Mouse (Mus musculus) intestine, embryonic 14.5 days (tissue): Measurements from ENCODE around the gene Olfr810. TPM values are rescaled to one million over a fixed set of nuclear protein-coding genes. Genes with fewer than 3 reads are reported as not detected.

ENCODE experiments used
- ATAC-seq: fragments of 200-750 bp; cut with Nextera tagmentation; replicated peaks from 2 replicates; pipeline ENCODE4 v1.8.0; 2017; ENCODE audit warnings: low read depth, moderate number of reproducible peaks, moderate TSS enrichment, moderate library complexity; ENCODE audit not compliant: low FRiP score, low TSS enrichment
- DNase-seq: peaks from one replicate; pipeline ENCODE4 v3.0.0-alpha.2; 2018; ENCODE audit warnings: low spot score
- H3K27ac ChIP-seq: fragments of 300-500 bp; sonication (generic); 2 replicates; pipeline ENCODE4 v1.5.1; 2014; ENCODE audit warnings: low read depth, mild to moderate bottlenecking, control low read depth
- H3K27me3 ChIP-seq: fragments of 300-500 bp; sonication (generic); replicated peaks from 2 replicates; pipeline ENCODE4 v1.6.1; 2014; ENCODE audit warnings: low read length, control low read depth; ENCODE audit not compliant: control insufficient read depth, insufficient read depth
- H3K36me3 ChIP-seq: fragments of 300-500 bp; sonication (generic); 2 replicates; pipeline ENCODE4 v1.6.1; 2014; ENCODE audit warnings: low read length, control low read depth; ENCODE audit not compliant: control insufficient read depth, insufficient read depth
- H3K4me1 ChIP-seq: fragments of 300-500 bp; sonication (generic); replicated peaks from 2 replicates; pipeline ENCODE4 v1.6.1; 2014; ENCODE audit warnings: low read length, control low read depth, mixed read lengths; ENCODE audit not compliant: control insufficient read depth, insufficient read depth
- H3K4me2 ChIP-seq: fragments of 300-500 bp; sonication (generic); 2 replicates; pipeline ENCODE4 v1.6.1; 2014; ENCODE audit warnings: low read length
- H3K4me3 ChIP-seq: fragments of 300-500 bp; sonication (generic); 2 replicates; pipeline ENCODE4 v1.5.1; 2014; ENCODE audit warnings: low read depth, low read length, control low read depth, mixed read lengths
- H3K9ac ChIP-seq: fragments of 300-500 bp; sonication (generic); 2 replicates; pipeline ENCODE4 v1.6.1; 2014; ENCODE audit warnings: mild to moderate bottlenecking, low read length
- H3K9me3 ChIP-seq: fragments of 300-500 bp; sonication (generic); 2 replicates; pipeline ENCODE4 v1.6.1; 2016; ENCODE audit warnings: low read length, control low read depth; ENCODE audit not compliant: control insufficient read depth
- WGBS: fragments of 180-500 bp; shearing (Covaris S2); extraction: QIAGEN DNeasy Blood & Tissue Kit; methylation state at CpG from one replicate; pipeline ENCODE4 v1.1.7; 2014; 5-methylcytosine and 5-hydroxymethylcytosine counted together
- polyA plus RNA-seq: library from polyadenylated mRNA; unstranded; fragments of >200 nt; fragmentation: Nextera tagmentation; extraction: Ambion mirVana; gene quantifications from 2 replicates; pipeline ENCODE4 v1.2.1, GENCODE M21; 2014

The Olfr810 gene
- polyA plus RNA-seq, result not detected in 2 replicates

DNA sequence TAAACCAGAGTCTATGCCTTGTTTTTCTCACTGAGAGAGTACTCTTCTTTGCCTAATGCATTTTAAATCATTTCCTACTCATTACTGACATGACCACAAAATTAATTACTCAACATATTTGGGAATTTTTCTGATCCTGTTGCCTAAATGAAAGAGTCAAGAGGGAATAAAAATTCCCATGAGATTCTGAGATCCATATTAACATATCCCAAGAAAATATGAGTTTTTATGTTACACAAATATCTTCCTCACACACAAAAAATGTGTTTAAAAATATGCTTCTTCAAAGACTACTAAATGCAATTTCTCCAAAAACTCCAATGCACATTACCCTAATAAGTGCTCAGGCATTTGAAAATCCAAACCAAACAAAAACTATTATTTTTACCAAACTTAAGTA, at the start of gene Olfr810:
TSS of gene Olfr810 (minus strand) at position 101 of the 400 bp plus-strand sequence.
- Histone ChIP-seq H3K9ac (no peak within 1 kb of the TSS), H3K27me3 (no peaks in the 10 kb centered on the region), H3K4me3 (no peak within 1 kb of the TSS), H3K27ac (no peak within 1 kb of the TSS), H3K4me2 (no peak within 1 kb of the TSS), H3K4me1 (no peaks in the 10 kb centered on the region), H3K9me3 (no peaks in the 10 kb centered on the region), H3K36me3 (no peaks in the 10 kb centered on the region)
- DNase-seq (no peak), ATAC-seq (no peak)

DNA sequence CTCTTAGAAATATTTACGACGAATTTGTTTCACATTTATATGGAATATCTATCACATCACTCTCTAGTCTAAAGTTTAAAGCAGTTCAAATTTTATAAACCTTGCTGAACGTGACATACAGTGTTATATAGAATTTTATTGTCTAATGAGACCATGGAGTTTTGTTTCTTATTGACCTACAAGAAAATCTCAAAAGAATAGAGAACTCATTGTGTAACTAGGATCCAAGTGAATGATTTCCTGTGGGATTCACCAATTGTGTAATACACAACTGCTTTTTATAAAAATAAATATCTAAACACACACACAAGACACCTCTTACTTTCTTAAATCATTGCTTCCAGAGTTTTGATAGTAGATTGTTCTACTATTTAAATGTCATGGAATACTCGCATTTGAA, 9.6 kb upstream of the Olfr810 start, which contains the start of gene Olfr811:
TSS of gene Olfr811 (minus strand) at position 101 of the 400 bp plus-strand sequence.
- Histone ChIP-seq H3K27me3 (no peaks in the 10 kb centered on the region), H3K27ac (no peak within 1 kb of the TSS), H3K36me3 (no peaks in the 10 kb centered on the region), H3K4me3 (no peak within 1 kb of the TSS), H3K4me1 (no peaks in the 10 kb centered on the region), H3K9me3 (no peaks in the 10 kb centered on the region), H3K4me2 (no peak within 1 kb of the TSS), H3K9ac (no peak within 1 kb of the TSS)
- WGBS, result 80% methylated on average over 4 of the region's 4 CpGs
- no peak for DNase-seq
- no peak for ATAC-seq

DNA sequence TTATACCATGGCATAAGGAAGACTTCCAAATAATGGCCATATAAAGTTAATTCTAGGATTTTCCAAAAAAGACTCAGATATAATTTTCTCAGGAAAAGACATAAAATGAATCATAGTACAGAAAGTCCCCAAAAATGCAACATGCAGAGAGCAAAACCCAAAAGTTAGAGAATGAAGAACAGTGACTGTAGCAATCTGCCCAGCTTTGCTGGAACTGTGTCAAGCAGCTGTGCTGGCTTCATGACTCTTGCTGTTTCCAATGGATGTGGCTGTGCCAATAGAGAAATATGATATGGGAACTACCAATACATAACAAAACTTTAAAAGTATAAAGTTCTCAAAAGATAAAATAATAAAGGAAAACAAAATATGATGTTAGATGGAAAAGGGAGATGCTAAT, 16.6 kb downstream of the Olfr810 start:
- Histone ChIP-seq H3K4me2 (no peak overlapping the region), H3K4me3 (no peak overlapping the region), H3K4me1 (no peaks in the 10 kb centered on the region), H3K27me3 (no peaks in the 10 kb centered on the region), H3K9me3 (no peaks in the 10 kb centered on the region), H3K27ac (no peak overlapping the region), H3K36me3 (no peaks in the 10 kb centered on the region), H3K9ac (no peak overlapping the region)
- ATAC-seq (no peak), DNase-seq (no peak)

DNA sequence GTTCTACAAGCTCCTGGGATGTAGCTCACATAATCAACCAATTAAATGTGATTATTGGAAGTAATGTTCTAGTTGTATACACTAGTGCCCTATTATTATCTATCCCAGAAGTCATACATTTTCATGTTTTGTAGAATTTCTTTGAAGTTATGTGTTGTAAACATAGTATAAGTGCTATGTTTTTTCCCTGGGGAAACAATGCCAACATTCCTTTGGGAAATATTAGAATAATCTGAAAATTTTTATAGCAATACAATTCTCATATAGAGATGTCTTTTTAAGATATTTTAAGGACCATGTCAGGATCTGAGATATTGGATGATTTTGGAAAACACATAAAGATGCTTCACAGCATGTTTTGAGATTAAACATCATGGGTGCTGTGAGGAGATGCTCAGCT, 20.4 kb downstream of the Olfr810 start, which contains the start of gene Olfr809:
TSS of gene Olfr809 (plus strand) at position 301 of the 400 bp plus-strand sequence.
- Histone ChIP-seq H3K27ac (no peak within 1 kb of the TSS), H3K9ac (no peak within 1 kb of the TSS), H3K4me1 (no peaks in the 10 kb centered on the region), H3K9me3 (no peaks in the 10 kb centered on the region), H3K36me3 (no peaks in the 10 kb centered on the region), H3K27me3 (no peaks in the 10 kb centered on the region), H3K4me3 (no peak within 1 kb of the TSS), H3K4me2 (no peak within 1 kb of the TSS)
- DNase-seq, result no peak
- no peak for ATAC-seq

DNA sequence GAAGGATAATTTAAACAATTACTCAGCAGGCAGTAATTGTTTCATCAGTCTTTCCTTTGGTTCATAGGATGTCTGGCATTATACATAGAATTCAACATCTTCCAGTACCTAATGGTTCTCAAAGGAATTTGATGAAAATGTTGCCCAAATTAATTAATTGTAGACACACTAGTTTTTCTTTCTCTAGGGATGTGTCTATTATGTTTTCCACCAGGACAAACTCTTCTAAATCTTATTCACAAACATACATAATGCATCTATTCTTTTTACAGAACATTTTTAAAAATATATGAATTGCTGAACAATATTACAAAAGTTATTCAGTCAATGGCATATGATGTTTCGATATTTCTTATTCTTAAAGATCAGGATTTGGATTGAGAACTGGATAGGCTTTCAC, 29.5 kb downstream of the Olfr810 start, which contains the start of gene Olfr808:
TSS of gene Olfr808 (plus strand) at position 301 of the 400 bp plus-strand sequence.
- Histone ChIP-seq H3K9me3 (no peaks in the 10 kb centered on the region), H3K27ac (no peak within 1 kb of the TSS), H3K27me3 (no peaks in the 10 kb centered on the region), H3K9ac (no peak within 1 kb of the TSS), H3K4me2 (no peak within 1 kb of the TSS), H3K4me3 (no peak within 1 kb of the TSS), H3K4me1 (no peaks in the 10 kb centered on the region), H3K36me3 (no peaks in the 10 kb centered on the region)
- DNase-seq, result no peak
- 90% methylated on average over 1 of the region's 1 CpGs for WGBS
- ATAC-seq, result no peak

DNA sequence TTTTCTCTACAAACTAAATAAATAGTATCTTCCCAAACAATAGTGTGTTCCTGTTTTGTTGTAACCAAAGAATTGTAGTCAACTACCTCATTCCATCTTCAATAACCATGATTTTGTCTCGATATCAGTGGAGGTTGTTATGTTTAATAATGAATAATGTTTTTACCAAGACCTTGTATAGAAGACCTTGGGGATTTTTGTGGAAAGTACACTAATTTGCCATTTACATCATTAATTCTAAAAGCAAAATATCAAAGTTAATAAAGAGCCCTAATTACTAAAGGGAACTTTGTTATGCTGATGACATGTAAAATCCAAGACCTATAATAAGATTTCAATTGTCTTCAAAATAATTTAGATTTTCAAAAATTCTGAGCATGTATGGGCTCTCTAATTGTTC, 37.0 kb downstream of the Olfr810 start, which contains the start of gene Olfr807:
TSS of gene Olfr807 (minus strand) at position 101 of the 400 bp plus-strand sequence.
- H3K9me3 ChIP-seq, result no peaks in the 10 kb centered on the region
- 79% methylated on average over 1 of the region's 1 CpGs for WGBS
- no peaks in the 10 kb centered on the region for H3K4me1 ChIP-seq
- H3K27me3 ChIP-seq, result no peaks in the 10 kb centered on the region
- no peak within 1 kb of the TSS for H3K4me3 ChIP-seq
- H3K36me3 ChIP-seq, result no peaks in the 10 kb centered on the region
- no peak within 1 kb of the TSS for H3K27ac ChIP-seq
- no peak for DNase-seq
- ATAC-seq, result no peak
- H3K9ac ChIP-seq, result no peak within 1 kb of the TSS
- no peak within 1 kb of the TSS for H3K4me2 ChIP-seq

DNA sequence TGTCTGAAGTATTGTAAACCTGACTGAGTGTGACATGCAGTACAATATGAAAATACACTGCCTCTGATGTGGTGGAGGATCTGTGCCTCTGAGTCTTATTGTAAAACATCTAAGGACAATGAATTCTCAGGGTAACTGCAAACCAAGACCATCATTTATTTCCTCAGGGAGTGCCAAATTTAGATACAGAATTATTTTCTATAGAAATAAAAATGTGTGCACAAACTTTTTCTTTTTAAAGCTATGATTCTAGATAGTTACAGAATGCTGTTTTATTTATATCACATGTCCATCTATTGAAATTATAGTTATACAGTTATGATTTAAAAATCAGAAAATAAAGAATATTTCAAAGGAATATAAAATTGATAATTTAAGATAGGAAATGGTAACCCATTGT, 52.9 kb downstream of the Olfr810 start, which contains the start of gene Olfr806:
TSS of gene Olfr806 (minus strand) at position 101 of the 400 bp plus-strand sequence.
- ATAC-seq (no peak), DNase-seq (no peak)
- Histone ChIP-seq H3K9me3 (no peaks in the 10 kb centered on the region), H3K27ac (no peak within 1 kb of the TSS), H3K4me3 (no peak within 1 kb of the TSS), H3K27me3 (no peaks in the 10 kb centered on the region), H3K9ac (no peak within 1 kb of the TSS), H3K4me2 (no peak within 1 kb of the TSS), H3K36me3 (no peaks in the 10 kb centered on the region), H3K4me1 (no peaks in the 10 kb centered on the region)

Other genes starting within 250 kb of the Olfr810 start
- not detected in 2 replicates for gene Olfr794, start 227.3 kb downstream of the Olfr810 start, polyA plus RNA-seq
- not detected in 2 replicates for gene Olfr796, start 182.3 kb downstream of the Olfr810 start, polyA plus RNA-seq
- not detected in 2 replicates for gene Olfr798, start 167.0 kb downstream of the Olfr810 start, polyA plus RNA-seq
- not detected in 2 replicates for gene Olfr799, start 157.4 kb downstream of the Olfr810 start, polyA plus RNA-seq
- not detected in 2 replicates for gene Olfr800, start 137.2 kb downstream of the Olfr810 start, polyA plus RNA-seq
- gene Olfr801, start 121.1 kb downstream of the Olfr810 start, polyA plus RNA-seq, result not detected in 2 replicates
- not detected in 2 replicates for gene Olfr802, start 106.7 kb downstream of the Olfr810 start, polyA plus RNA-seq
- gene Olfr803, start 100.6 kb downstream of the Olfr810 start, polyA plus RNA-seq, result not detected in 2 replicates
- not detected in 2 replicates for gene Olfr804, start 91.7 kb downstream of the Olfr810 start, polyA plus RNA-seq
- not detected in 2 replicates for gene Olfr805, start 65.5 kb downstream of the Olfr810 start, polyA plus RNA-seq
- gene Olfr806, start 53.0 kb downstream of the Olfr810 start, polyA plus RNA-seq, result not detected in 2 replicates
- gene Olfr807, start 37.1 kb downstream of the Olfr810 start, polyA plus RNA-seq, result not detected in 2 replicates
- gene Olfr808, start 29.4 kb downstream of the Olfr810 start, polyA plus RNA-seq, result not detected in 2 replicates
- gene Olfr809, start 20.3 kb downstream of the Olfr810 start, polyA plus RNA-seq, result not detected in 2 replicates
- gene Olfr811, start 9.5 kb upstream of the Olfr810 start, polyA plus RNA-seq, result not detected in 2 replicates
- not detected in 2 replicates for gene Olfr812, start 51.2 kb upstream of the Olfr810 start, polyA plus RNA-seq
- not detected in 2 replicates for gene Olfr813, start 60.5 kb upstream of the Olfr810 start, polyA plus RNA-seq
- gene Olfr814, start 84.9 kb upstream of the Olfr810 start, polyA plus RNA-seq, result not detected in 2 replicates
- gene Olfr815, start 111.0 kb upstream of the Olfr810 start, polyA plus RNA-seq, result not detected in 2 replicates
- gene Olfr816, start 120.7 kb upstream of the Olfr810 start, polyA plus RNA-seq, result not detected in 2 replicates
- gene Olfr818, start 154.2 kb upstream of the Olfr810 start, polyA plus RNA-seq, result not detected in 2 replicates
- gene Olfr819, start 172.3 kb upstream of the Olfr810 start, polyA plus RNA-seq, result not detected in 2 replicates
- not detected in 2 replicates for gene Olfr247, start 181.2 kb upstream of the Olfr810 start, polyA plus RNA-seq
- gene Gm10310, start 190.1 kb upstream of the Olfr810 start, polyA plus RNA-seq, result not detected in 2 replicates
- not detected in 2 replicates for gene Olfr820, start 217.7 kb upstream of the Olfr810 start, polyA plus RNA-seq
- gene Olfr821, start 235.4 kb upstream of the Olfr810 start, polyA plus RNA-seq, result not detected in 2 replicates